Mouse (Mus musculus) lung, postnatal 25 days (tissue): Measurements from ENCODE around the gene Rpp25l.
"Not testable (repeated sequence)": the region's sequence is repeated elsewhere in the genome, so short reads cannot be mapped to it uniquely, and the experiment has no call there.

Experiments
- DNase-seq: peaks from one replicate; pipeline ENCODE4 v3.0.0; 2022; ENCODE audit warnings: low spot score

The Rpp25l gene

DNA sequence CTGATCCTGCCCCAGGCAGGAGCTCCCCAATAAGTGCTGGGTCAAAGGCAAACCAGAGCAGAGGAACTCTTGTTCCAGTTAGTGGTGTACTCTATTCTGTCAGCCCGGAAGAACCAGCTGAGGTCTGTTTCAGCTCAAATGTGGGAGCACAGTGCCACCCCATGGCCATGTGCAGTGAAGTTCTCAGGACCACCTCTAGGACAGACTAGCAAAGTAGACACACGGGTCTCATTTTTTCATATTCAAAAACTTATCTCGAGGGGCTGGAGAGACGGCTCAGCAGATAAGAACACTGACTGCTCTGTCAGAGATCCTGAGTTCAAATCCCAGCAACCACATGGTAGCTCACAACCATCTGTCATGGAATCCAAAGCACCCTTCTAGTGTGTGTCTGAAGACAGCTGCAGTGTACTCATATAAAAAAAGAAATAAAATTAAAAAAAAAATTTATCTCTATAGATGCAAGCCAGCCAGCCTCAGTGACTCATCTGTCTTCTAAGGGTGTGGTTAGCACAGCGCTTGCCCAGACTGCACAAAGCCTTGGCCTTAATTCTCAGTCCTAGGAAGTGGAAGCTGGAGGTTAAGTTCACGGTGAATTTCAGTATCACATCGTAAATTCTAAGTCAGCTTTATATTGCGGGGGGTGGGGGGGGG is 24.4 kb upstream of the Rpp25l start:
- DNase-seq = peak; percentile 78

DNA sequence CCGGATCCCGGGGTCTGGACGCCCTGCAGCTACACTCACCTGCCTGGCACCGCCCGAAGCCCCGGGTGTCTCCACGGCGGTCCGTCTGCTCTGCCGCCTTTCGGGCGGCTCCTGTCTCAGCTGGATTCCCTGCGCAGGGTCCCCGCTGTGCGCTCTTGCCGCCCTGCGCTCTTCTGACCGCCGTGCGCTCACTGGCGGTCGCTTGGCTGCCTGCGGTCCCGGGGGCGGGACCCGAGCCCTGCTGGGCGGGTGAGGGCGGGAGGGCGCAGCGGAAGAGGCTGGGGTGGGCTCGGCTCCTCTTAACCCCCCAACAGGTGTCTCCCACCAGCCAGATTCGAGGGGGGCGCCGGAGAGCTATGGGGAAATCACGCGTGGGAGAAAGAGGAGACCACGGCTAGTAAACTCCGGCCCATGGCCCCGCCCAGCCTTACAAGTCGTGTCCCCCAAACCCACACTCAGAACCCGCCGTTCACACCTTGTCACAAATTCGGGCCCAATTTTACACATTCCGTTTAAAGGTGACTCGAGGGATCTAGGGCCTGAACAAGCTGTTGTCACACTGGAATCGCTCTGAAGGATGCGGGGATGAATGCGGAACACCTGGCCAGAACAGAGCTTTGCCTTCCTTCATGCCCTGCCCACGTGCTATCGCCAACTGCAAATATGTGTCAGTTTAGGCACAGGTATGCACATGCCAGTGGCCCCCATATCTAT is 17.9 kb upstream of the Rpp25l start, which contains the start of gene Arid3c:
Gene Arid3c, minus strand, starts transcription at position 91 of the 714 bp plus-strand sequence.
- no peak for DNase-seq

DNA sequence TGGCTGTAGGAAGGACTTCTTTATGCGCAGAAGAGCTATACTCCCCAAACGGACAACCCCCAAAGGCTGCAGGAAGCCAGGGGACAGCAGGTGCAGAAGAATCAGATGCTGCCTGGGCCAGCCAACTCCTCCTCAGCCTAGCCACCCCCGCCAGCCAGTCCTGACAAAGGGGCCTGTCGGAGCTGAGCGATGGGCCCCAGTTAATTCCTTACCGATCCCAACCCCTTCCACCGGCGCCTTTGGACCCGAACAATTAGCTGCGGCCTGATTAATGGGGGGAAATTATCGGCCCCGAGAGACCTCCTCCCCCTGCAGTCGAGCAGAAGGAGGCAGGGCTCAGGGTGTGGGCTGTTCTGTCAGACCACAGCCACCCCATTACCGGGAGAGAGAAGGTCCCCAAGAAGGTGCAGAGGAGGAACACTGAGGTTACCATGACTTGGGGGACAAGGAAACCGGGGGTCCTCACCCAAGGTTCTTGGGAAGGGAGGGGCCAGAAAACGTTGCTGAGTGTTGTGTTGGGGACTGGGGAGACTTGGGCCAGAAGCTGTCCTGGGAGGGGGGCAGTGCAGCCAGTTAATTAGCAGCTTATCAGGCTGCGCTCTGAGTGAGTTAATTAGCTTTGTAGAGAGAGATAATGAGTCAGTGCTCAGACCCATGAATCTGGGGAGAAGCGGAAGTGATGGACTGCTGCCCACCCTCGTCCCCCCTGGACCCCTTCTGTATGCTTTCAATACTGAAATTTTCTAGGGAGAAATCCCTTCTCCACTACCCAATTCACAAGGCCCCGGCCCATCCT is 13.7 kb upstream of the Rpp25l start:
- no peak for DNase-seq

DNA sequence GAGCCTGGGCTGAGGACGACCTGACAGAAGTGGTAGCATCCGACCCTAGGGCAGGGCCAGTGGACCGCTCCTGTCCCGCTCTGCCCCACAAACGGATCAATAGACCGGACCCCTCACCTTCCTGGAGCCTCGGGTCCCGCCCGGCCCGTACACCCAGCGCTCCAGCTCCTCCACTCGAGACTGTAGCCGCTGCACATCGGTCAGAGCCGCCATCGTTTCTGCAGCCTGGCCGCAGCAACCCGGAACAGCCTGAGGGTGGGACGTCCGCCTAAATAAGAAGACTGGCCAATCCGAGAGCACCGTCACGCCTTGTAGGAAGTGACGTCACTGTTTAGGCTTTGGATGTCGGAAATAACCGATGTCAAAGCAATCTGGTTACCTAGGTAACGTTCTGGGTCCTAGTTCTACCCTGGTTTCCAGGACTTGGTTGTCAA is 9.6 kb upstream of the Rpp25l start, which contains the start of gene Dctn3:
Gene Dctn3, minus strand, starts transcription at position 253 of the 434 bp plus-strand sequence.
- DNase-seq = peak; percentile 95

DNA sequence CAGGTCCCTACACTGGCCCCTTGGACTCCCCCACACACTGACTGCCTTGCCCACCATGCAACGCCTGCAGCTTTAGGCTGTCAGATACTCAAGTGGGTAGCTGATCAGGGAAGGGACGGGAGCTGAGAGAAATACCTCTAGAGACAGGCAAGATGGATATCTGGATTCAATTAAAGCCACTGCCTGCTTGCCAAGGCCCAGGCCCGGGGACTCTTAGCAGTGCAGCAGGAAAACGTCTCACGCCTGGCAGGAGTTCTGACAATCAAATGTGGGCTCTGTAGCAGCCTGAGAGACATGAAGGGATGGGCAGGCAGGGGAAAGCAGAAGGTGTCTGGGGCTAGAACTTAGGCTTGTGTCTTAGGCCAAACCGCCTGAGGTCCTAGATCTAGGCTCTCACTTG is 3.5 kb upstream of the Rpp25l start:
- no peak for DNase-seq

DNA sequence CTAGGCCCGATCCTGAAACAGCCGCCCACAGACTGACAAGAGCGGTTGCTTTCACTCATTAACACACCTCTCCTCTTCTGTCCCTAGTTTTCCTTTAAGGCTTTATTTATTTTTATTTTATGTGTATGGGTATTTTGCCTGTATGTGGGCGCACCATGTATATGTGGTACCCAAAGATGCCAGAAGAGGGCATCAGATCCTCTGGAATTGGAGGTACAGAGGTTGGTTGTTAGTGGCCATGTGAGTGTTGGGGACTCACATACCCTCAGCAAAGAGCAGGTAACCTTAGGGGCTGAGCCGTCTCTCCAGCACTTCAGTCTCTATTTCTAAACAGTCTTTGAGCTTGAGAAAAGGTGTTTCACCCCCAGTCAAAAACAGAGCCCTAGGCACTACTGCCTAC is 2.3 kb upstream of the Rpp25l start:
- DNase-seq = no peak

DNA sequence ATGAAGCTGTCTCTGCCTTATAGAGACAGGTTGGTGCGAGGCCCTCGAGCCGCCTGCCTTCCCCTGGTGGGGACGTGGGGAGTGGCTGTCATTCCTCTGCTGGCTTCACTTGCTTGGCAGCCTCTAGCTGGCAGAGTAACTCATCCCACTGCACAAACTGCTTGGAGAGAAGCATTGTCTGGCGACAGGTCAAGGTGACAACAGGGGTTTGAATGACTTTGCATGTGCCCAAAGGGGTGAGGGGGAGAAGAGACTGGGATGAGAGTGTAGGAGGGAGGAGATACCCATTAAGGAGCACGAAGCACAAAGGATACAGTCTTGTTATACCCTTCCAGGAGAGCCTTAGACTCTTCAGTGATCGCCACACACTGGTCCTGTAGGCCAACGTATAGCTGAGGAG is 1.7 kb upstream of the Rpp25l start:
- no peak for DNase-seq

DNA sequence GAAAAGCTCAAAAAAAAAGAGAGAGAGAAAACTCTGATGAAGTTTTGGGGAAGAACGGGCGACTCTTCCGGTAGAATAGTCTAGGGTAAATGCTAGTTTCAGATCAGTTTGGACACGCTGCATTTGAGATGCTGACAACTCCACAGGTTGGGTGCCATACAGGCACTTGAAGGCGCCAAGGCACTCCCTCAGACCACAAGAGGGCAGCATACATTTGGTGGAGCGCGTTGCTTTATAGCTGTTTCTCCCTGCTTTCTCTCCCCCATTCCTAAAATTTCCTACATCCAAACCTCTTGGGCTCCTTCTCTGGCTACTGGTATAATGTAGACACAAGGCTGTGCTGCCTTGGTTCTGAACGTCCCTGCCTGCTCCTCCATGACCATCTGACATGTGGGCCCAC is 942 bp upstream of the Rpp25l start:
- peak; percentile 73 for DNase-seq

DNA sequence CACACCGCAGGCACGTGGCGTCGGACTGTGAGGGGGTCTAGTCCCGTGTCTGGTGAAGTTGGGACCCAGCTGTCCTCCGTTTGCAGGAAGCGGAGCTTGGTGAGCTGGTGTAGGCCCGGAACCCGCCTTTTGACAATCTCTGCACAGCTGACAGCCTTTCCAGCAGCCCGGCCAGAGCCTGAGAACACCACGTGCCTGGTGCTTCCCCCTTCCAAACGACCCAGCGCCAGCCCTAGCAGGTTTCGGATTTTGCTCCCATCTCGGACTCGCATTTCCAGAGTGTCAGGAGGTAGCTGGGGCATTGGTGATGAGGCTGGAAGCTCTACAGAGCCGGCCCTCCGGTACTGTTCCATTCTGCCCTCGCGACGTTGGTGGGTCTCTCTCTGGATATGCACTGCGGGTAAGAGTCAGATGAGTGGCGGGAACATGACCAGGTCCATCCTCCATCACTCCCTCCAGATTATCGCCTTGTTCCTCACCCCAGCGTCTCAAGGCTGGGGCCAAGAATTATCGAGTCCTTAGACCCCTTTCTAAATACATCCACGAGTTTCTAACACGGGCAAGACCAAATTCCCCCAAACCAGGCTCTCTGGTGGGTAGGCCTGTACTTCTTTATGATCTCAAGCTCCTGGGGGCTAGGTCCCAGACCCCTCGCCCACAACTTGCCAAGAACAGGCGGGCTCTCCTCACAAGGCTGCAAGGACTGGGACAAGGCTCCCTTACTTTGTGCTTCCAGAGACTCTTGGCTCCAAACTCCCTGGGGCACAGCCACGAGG is 725 bp downstream of the Rpp25l start:
- DNase-seq = no peak

DNA sequence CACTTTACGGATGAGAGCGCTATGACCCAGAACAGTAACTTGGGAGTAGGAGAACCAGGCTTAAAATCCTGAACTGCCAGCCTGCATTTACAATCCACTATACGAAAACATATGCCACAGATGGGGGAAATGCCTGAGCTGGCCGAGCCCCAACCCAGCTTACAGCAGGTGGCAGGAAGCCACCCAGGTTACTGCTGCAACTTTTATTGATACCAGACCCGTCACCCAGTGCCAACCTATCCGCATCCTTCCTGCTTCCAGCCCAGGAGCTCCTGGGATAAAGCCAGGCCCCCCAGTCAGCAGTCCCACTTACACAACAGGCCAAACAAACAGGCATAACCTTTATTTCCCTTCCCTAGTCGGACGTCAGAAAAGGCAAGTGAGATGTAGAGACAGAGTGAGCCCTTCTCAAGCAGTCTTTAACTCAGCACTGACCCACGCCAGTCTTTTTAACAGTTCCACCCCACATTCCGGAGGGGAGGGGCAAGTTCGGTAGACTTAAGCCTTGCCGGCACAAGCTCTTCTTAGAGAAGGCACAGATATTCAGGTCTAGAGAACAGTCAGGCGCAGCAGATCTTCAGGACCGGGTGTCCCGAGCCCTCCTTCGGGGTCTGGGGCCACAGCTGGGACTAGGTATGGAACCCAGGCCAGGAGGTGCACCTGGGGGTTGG is 1.5 kb downstream of the Rpp25l start:
- no peak for DNase-seq

DNA sequence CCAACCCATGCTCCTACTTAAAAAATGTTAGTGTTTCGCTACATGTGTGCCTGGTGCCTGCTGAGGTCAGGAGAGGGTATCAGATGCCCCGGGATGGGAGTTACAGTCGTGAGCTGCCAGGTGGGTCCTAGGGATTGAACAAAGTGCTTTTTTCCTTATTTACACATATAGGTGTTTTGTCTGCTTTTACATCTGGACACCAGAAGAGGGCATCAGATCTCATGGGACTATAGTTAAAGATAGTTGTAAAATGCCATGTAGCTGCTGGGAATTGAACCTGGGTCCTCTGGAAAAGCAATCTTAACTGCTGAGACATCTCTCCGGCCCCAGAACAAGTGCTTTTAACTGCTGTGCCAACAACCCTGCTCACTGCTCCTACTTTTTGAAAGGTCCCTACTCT is 3.1 kb downstream of the Rpp25l start:
- no peak for DNase-seq

DNA sequence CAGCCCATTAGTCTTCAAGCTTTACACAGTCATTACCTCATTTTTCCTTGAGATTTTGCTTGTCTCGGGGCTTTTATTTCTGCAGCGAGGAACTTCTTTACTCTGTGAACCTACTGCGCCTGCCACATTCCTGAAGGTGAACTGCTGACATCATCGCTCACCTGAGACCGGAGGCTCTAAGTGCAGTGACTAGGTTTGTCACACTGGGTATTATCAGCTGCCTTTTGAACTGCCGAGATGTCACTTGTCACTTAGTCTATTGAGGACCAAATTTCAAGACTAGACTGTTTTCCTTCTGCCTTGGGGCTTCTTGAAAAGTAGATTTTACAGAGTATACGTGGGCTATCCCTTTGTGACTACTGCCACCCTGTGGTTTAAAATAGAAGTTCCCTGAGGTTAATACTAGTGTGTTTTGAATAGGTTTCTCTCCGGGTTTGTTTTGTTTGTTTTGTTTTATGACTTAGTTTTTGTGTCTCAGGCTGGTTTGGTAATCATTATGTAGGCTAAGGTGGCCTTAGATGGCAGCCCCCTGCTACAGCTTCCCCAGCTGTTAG is 5.1 kb downstream of the Rpp25l start:
- DNase-seq = peak; percentile 67

DNA sequence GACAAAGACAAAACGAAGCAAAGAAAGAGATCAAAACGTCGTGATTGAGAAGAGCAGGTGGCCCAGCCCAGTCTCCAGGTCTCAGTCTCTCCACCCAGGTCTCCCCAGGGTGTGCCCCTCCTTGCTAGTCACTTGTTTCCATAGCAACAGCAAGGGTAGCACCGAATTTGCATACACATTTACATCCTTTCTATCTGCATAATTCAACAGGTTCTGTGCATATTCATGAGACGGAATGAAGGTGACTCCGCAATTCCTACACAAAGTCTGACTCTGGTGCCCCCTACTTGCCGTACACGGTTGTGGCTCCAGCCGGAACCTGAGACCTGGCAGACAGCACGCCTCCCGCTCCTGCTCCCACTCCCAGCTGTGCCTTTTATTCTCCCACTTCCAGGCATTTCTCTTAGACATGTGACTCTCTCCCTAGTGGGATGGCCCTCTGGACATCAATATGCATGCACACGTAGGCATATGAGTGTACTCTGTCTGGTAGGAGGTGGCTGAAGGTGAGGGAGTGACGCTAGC is 6.3 kb downstream of the Rpp25l start:
- DNase-seq = peak; percentile 75

DNA sequence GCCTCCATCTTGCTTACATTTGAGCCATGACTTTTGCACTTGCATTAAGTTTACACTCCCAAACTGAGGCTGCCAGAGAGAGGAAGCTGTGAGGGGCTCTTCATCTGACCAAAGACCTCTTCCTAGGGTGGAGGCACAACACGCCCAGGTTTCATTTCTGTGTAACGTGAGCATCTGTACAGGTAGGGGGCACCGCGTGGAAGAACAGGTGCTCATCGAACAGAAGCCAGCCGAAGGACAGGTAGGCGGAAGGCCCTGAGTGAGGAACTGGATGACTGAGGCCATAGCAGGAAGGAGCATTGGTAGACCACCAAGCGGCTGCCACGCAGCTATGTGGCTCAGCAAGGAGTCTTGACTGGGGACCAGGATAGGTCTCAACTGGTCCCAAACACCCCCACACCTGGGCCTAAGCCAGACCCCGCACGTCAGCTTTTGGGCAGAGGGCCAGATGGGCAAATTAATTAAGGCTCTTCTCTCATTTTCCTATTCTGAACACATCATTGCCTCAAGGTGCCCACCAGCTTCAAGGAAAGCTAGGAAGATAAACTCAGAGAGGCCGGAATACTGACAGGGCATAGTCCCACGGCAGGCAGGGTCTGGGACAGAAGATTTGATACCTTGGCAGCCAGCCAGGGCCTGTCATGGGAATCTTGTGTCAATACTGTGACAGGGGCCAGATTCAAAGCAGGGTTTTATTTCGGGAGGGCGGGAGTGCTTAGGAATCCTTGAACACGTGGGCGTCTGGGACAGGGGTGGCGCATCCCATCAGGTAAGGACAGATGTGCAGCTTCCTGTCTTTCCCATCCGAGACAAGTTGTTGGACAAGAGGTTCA is 7.2 kb downstream of the Rpp25l start:
- no peak for DNase-seq

DNA sequence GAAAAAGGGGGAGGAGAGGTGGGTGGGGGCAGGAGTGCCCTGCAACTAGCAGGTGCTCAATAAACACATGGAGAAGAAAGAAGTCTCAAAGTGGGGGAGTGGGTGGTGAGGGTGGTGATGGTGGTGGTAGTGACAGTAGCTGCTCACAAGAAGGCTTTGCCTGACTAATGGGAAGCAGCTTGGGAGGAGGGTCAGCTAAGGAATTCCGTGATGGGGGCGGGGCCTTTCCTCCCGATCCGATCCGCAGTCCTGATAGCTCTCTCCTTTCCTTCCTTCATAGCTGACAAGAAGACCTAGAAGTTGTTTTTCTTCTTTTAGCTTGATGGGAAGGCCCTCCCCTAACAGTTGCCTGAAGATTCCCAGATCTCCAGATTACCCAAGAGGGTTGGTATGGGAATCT is 8.7 kb downstream of the Rpp25l start:
- DNase-seq = no peak

DNA sequence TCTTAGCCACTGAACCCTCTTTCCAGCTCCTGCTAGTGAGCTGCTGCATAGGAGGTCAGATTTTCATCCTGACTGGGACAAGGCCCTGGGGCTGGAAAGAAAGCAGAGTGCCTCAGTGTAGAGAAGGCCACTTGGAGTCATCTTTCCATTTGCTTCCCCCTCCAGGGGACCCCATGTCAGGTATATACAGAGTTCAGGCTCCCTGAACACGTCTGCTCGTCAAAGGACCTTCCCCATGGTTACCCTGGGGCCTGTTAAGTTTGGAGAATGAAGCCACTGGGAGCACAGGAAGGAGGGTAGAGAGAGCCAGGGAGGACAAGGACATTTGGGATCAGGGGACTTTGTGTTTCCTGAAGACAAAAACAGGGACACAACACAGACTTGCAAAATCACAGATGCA is 11.1 kb downstream of the Rpp25l start:
- DNase-seq = not testable (repeated sequence)

DNA sequence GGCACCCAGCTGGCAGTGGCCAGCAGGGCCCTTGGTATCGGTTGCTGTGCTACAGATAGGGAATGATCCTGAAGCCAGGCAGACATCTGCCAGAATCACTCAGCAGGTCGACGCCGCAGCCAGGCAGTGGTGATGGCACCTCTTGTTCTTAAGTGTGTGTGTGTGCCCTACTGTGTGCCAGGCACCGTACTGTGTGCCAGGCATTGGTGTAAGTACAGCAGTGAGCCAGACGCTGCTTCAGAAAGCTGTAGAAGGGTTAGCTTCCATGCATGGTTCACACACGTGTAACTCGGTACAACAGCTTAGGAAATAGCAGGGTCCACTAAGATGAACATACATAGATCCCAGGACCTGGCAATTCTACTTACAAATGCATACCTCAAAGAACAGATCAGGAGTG is 13.1 kb downstream of the Rpp25l start:
- DNase-seq = not testable (repeated sequence)

DNA sequence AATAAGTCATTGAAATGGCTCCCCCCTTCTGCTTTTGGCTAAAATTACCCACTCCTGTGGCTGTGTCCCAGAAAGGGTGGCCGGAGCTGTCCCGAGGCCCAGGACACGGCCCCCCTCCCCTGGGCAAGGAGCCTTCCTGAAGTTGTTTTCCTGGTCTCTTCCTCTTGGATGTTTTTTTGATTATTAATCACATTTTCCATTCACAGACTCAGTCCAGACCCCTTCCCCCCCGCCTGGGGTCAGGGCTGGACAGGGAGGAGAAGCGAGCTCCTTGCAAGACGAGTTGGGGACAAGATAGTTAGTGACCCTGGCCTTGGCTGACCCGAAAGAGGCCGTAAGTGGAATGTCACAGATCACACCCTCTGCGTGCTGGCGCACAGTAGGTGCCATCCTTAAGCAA is 13.6 kb downstream of the Rpp25l start, which contains the start of gene Il11ra1:
Gene Il11ra1, plus strand, starts transcription at position 207 of the 400 bp plus-strand sequence.
- DNase-seq = not testable (repeated sequence)

DNA sequence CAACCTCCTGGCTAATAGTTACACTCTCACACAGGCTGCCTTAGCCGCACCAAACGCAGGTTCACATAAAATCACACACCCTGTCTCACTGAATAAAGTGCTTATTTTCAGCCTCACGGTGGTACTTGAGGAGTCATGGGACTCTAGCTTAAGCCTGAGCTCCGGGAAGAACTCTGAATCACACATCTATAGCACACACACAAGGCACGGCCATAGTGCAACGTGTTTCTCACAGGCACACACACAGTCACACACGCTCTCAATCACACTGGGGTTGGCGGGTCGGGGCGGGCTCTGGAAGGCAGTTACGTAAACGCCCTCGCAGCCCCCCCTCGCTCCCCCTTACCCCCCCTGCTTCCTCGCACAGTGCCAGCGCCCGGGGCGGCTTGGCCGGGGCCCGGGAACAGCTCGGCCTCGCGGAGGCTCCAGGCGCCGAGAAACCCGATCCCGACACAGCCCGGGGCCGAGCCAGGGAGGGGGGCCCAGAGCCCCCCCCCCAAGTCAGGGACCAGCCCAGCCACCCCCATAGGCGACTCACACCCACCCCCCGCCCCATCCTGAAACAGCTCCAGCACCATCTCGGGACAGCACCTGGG is 14.8 kb downstream of the Rpp25l start:
- DNase-seq = not testable (repeated sequence)
